In the genomic region with DNA sequence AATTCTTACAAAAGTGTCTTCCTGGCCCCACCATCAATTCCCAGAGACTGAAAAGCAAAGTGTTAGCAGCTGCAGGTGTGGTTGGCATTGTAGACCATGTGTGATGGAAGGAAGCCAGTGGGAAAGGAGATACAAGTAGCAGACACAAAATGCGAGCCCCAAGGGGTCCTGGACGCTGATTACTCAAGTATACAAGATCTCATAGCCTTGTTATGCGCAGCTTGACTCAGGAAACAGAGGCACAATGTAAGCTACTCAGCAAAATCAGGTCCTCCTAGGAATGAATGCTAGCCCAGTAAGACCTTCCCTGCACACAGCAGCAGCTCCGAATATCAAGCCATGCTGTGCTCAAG, we compare ENCODE assay signal across 19 mouse cellular contexts.
DNase-seq lines count a peak whose midpoint lies in the region; ATAC-seq and TF ChIP-seq lines count a peak whose summit lies in the region.
"Had no signal": no experiment of that assay in that cellular context is flagged by ENCODE, and none has a peak within 500 bp of the region (broad histone marks: within the 10 kb centered on the region; RNA-seq: fewer than 3 reads in every experiment).

No protein-coding gene starts in this region.

- TF ChIP-seq CTCF in forebrain, postnatal 0 days (IDR thresholded peaks at IDR 0.05; ENCODE audit: low read depth) = no peak

- WGBS in forebrain, embryonic 10.5 days = 28% methylated on average over 4 of the region's 4 CpGs
- 23% methylated on average over 4 of the region's 4 CpGs for WGBS in forebrain, postnatal 0 days
- 20% methylated on average over 4 of the region's 4 CpGs for WGBS in midbrain, embryonic 11.5 days
- 9% methylated on average over 4 of the region's 4 CpGs for WGBS in midbrain, embryonic 15.5 days
- 72% methylated on average over 4 of the region's 4 CpGs for WGBS in heart, embryonic 12.5 days

- H3K36me3 ChIP-seq in forebrain, embryonic 10.5 days (replicated peaks) = no peaks in the 10 kb centered on the region
- no peaks in the 10 kb centered on the region for H3K36me3 ChIP-seq in forebrain, postnatal 0 days (ENCODE audit: insufficient read depth)
- H3K36me3 ChIP-seq in midbrain, embryonic 11.5 days (ENCODE audit: control insufficient read depth, insufficient read depth, low read length) = no peaks in the 10 kb centered on the region
- no peaks in the 10 kb centered on the region for H3K36me3 ChIP-seq in midbrain, embryonic 15.5 days (replicated peaks)
- no peaks in the 10 kb centered on the region for H3K36me3 ChIP-seq in heart, embryonic 12.5 days
- H3K36me3 ChIP-seq: embryonic facial prominence, embryonic 13.5 days; heart, embryonic 13.5 days; kidney, embryonic 15.5 days; lung, embryonic 15.5 days; neural tube, embryonic 12.5 days had no signal

- H3K9me3 ChIP-seq in forebrain, embryonic 10.5 days = no peaks in the 10 kb centered on the region
- no peaks in the 10 kb centered on the region for H3K9me3 ChIP-seq in forebrain, postnatal 0 days (ENCODE audit: low read length)
- H3K9me3 ChIP-seq in midbrain, embryonic 11.5 days (ENCODE audit: control insufficient read depth, low read length) = no peaks in the 10 kb centered on the region
- H3K9me3 ChIP-seq in midbrain, embryonic 15.5 days = no peaks in the 10 kb centered on the region
- H3K9me3 ChIP-seq in heart, embryonic 12.5 days (replicated peaks) = no peaks in the 10 kb centered on the region
- H3K9me3 ChIP-seq: embryonic facial prominence, embryonic 13.5 days; heart, embryonic 13.5 days; kidney, embryonic 15.5 days; lung, embryonic 15.5 days; neural tube, embryonic 12.5 days had no signal

- H3K4me3 ChIP-seq in forebrain, embryonic 10.5 days = no peak overlapping the region
- H3K4me3 ChIP-seq in forebrain, postnatal 0 days (ENCODE audit: low read depth, low read length) = no peak overlapping the region
- no peak overlapping the region for H3K4me3 ChIP-seq in midbrain, embryonic 11.5 days (ENCODE audit: low read depth, low read length)
- no peak overlapping the region for H3K4me3 ChIP-seq in midbrain, embryonic 15.5 days
- H3K4me3 ChIP-seq in heart, embryonic 12.5 days = no peak overlapping the region
- H3K4me3 ChIP-seq: embryonic facial prominence, embryonic 13.5 days; gastrocnemius, adult 2 months; heart, embryonic 13.5 days; kidney, embryonic 15.5 days; lung, embryonic 15.5 days; neural tube, embryonic 12.5 days had no signal

- DNase-seq in forebrain, embryonic 10.5 days (ENCODE audit: extremely low spot score, low spot score) = peak; percentile 15
- DNase-seq in forebrain, postnatal 0 days = no peak
- DNase-seq in midbrain, embryonic 11.5 days (ENCODE audit: low spot score, missing footprints) = no peak
- peak; percentile 12 for DNase-seq in embryo, embryonic 11 days
- peak; percentile 44 for DNase-seq in retina, postnatal 1 day
- DNase-seq: adrenal gland, postnatal 36 days; cerebellum, adult 18-20 months; gastrocnemius, adult 2 months; thymus, postnatal 25 days had no signal

- no peak overlapping the region for H3K9ac ChIP-seq in forebrain, postnatal 0 days
- H3K9ac ChIP-seq in midbrain, embryonic 11.5 days (ENCODE audit: low read length) = no peak overlapping the region
- H3K9ac ChIP-seq in midbrain, embryonic 15.5 days = no peak overlapping the region
- no peak overlapping the region for H3K9ac ChIP-seq in heart, embryonic 12.5 days
- H3K9ac ChIP-seq: embryonic facial prominence, embryonic 13.5 days; heart, embryonic 13.5 days; kidney, embryonic 15.5 days; liver, embryonic 14.5 days; lung, embryonic 15.5 days; neural tube, embryonic 12.5 days had no signal

- ATAC-seq in forebrain, postnatal 0 days = no peak
- ATAC-seq in midbrain, embryonic 11.5 days (ENCODE audit: low FRiP score) = peak; percentile 56
- ATAC-seq in midbrain, embryonic 15.5 days (replicated peaks) = no peak
- ATAC-seq in heart, embryonic 12.5 days (ENCODE audit: insufficient number of reproducible peaks, low FRiP score) = no peak
- ATAC-seq: CD4-positive, CD25-positive, alpha-beta regulatory T cell, adult 4 months had no signal

- H3K27ac ChIP-seq in forebrain, embryonic 10.5 days = 0 out of 2 replicates have a peak overlapping the region, but pooled peaks have one; percentile 30
- no peak overlapping the region for H3K27ac ChIP-seq in forebrain, postnatal 0 days (ENCODE audit: low read depth, low read length)
- H3K27ac ChIP-seq in midbrain, embryonic 11.5 days (ENCODE audit: low read depth, low read length) = no peak overlapping the region
- H3K27ac ChIP-seq in midbrain, embryonic 15.5 days = no peak overlapping the region
- H3K27ac ChIP-seq in heart, embryonic 12.5 days (ENCODE audit: poor library complexity, severe bottlenecking) = no peak overlapping the region
- H3K27ac ChIP-seq: embryonic facial prominence, embryonic 13.5 days; gastrocnemius, adult 2 months; heart, embryonic 13.5 days; kidney, embryonic 15.5 days; liver, embryonic 14.5 days; lung, embryonic 15.5 days; macrophage; neural tube, embryonic 12.5 days had no signal

- H3K27me3 ChIP-seq in forebrain, embryonic 10.5 days (ENCODE audit: poor library complexity, severe bottlenecking) = no peaks in the 10 kb centered on the region
- H3K27me3 ChIP-seq in forebrain, postnatal 0 days (ENCODE audit: insufficient read depth, low read length) = no peaks in the 10 kb centered on the region
- H3K27me3 ChIP-seq in midbrain, embryonic 11.5 days (ENCODE audit: control insufficient read depth, insufficient read depth, low read length) = no peaks in the 10 kb centered on the region
- H3K27me3 ChIP-seq in midbrain, embryonic 15.5 days (replicated peaks) = no peaks in the 10 kb centered on the region
- H3K27me3 ChIP-seq in heart, embryonic 12.5 days (replicated peaks) = no peaks in the 10 kb centered on the region
- H3K27me3 ChIP-seq: embryonic facial prominence, embryonic 13.5 days; heart, embryonic 13.5 days; kidney, embryonic 15.5 days; lung, embryonic 15.5 days; neural tube, embryonic 12.5 days had no signal

- H3K4me2 ChIP-seq in forebrain, postnatal 0 days (ENCODE audit: low read depth) = no peak overlapping the region
- no peak overlapping the region for H3K4me2 ChIP-seq in midbrain, embryonic 11.5 days
- H3K4me2 ChIP-seq in midbrain, embryonic 15.5 days = no peak overlapping the region
- H3K4me2 ChIP-seq in heart, embryonic 12.5 days = no peak overlapping the region
- H3K4me2 ChIP-seq: embryonic facial prominence, embryonic 13.5 days; heart, embryonic 13.5 days; kidney, embryonic 15.5 days; lung, embryonic 15.5 days; neural tube, embryonic 12.5 days had no signal

- H3K4me1 ChIP-seq in forebrain, embryonic 10.5 days = peaks cover 17% of the 10 kb centered on the region
- H3K4me1 ChIP-seq in forebrain, postnatal 0 days (ENCODE audit: insufficient read depth) = no peaks in the 10 kb centered on the region
- H3K4me1 ChIP-seq in midbrain, embryonic 11.5 days (ENCODE audit: control insufficient read depth, insufficient read depth, low read length) = no peaks in the 10 kb centered on the region; the same call in 1 of the 2 replicates
- H3K4me1 ChIP-seq in midbrain, embryonic 15.5 days = no peaks in the 10 kb centered on the region
- no peaks in the 10 kb centered on the region for H3K4me1 ChIP-seq in heart, embryonic 12.5 days (replicated peaks)
- H3K4me1 ChIP-seq: embryonic facial prominence, embryonic 13.5 days; heart, embryonic 13.5 days; kidney, embryonic 15.5 days; lung, embryonic 15.5 days; neural tube, embryonic 12.5 days had no signal

Comparison
In these comparisons a context has a peak if more than half of its experiments do, and no peak if none do; other contexts are left out.
1. DNase-seq: peak in forebrain, embryonic 10.5 days (single experiment), embryo, embryonic 11 days (single experiment) and retina, postnatal 1 day (single experiment); none in forebrain, postnatal 0 days (single experiment) and midbrain, embryonic 11.5 days (single experiment).